Mouse (Mus musculus): ENCODE measurements around the gene Hcar2.

Hcar2 gene

GRCm38 (mm10) chr5:123862374-123863350, 2.6 kb downstream of the Hcar2 start:
- peak; percentile 21 for DNase-seq (ENCODE audit: low read depth, low spot score)

- DNase-seq (ENCODE audit: low read depth, low spot score), result no peak
Measured at GRCm38 (mm10) chr5:123858798-123859197, 6.5 kb downstream of the Hcar2 start.

- DNase-seq (ENCODE audit: low read depth, low spot score), result no peak
Measured at GRCm38 (mm10) chr5:123854511-123854910, 10.8 kb downstream of the Hcar2 start.

GRCm38 (mm10) chr5:123853877-123854504, 11.3 kb downstream of the Hcar2 start:
- DNase-seq (ENCODE audit: low read depth, low spot score), result no peak

GRCm38 (mm10) chr5:123851398-123851797, 13.9 kb downstream of the Hcar2 start:
- no peak for DNase-seq (ENCODE audit: low read depth, low spot score)

GRCm38 (mm10) chr5:123844316-123844715, 21.0 kb downstream of the Hcar2 start:
- DNase-seq (ENCODE audit: low read depth, low spot score), result no peak

GRCm38 (mm10) chr5:123843816-123844215, 21.5 kb downstream of the Hcar2 start:
- no peak for DNase-seq (ENCODE audit: low read depth, low spot score)

- DNase-seq (ENCODE audit: low read depth, low spot score), result no peak
Measured at GRCm38 (mm10) chr5:123842935-123843282, 22.4 kb downstream of the Hcar2 start.

- no peak for DNase-seq (ENCODE audit: low read depth, low spot score)
Measured at GRCm38 (mm10) chr5:123842221-123842934, 22.9 kb downstream of the Hcar2 start.

- no peak for DNase-seq (ENCODE audit: low read depth, low spot score)
Measured at GRCm38 (mm10) chr5:123837371-123837770, 27.9 kb downstream of the Hcar2 start.

GRCm38 (mm10) chr5:123834836-123835235, 30.5 kb downstream of the Hcar2 start:
- no peak for DNase-seq (ENCODE audit: low read depth, low spot score)

GRCm38 (mm10) chr5:123832309-123832708, 33.0 kb downstream of the Hcar2 start:
- DNase-seq (ENCODE audit: low read depth, low spot score), result no peak

GRCm38 (mm10) chr5:123827659-123828091, 37.6 kb downstream of the Hcar2 start:
- DNase-seq (ENCODE audit: low read depth, low spot score), result peak; percentile 26

- no peak for DNase-seq (ENCODE audit: low read depth, low spot score)
Measured at GRCm38 (mm10) chr5:123822706-123823105, 42.6 kb downstream of the Hcar2 start.

GRCm38 (mm10) chr5:123821264-123821571, 44.1 kb downstream of the Hcar2 start:
- DNase-seq (ENCODE audit: low read depth, low spot score), result no peak

- no peak for DNase-seq (ENCODE audit: low read depth, low spot score)
Measured at GRCm38 (mm10) chr5:123820501-123821263, 44.6 kb downstream of the Hcar2 start.

GRCm38 (mm10) chr5:123818941-123819577, 46.2 kb downstream of the Hcar2 start:
- peak; percentile 48 for DNase-seq (ENCODE audit: low read depth, low spot score)

- no peak for DNase-seq (ENCODE audit: low read depth, low spot score)
Measured at GRCm38 (mm10) chr5:123816891-123817290, 48.4 kb downstream of the Hcar2 start.

All from skeletal muscle tissue, adult 2 months (tissue).